Mouse (Mus musculus): ENCODE data around the gene Lonrf2.

- no peak for TF ChIP-seq POLR2A (IDR thresholded peaks at IDR 0.05; ENCODE audit: borderline replicate concordance, control insufficient read depth, low read depth, low read length)
- TF ChIP-seq CTCF (IDR thresholded peaks at IDR 0.05; ENCODE audit: control insufficient read depth, insufficient read depth, low read length): no peak
Measured at GRCm38 (mm10) chr1:38883766-38884165, 47.3 kb upstream of the Lonrf2 start.

Data from bone marrow, adult 2 months (tissue).